Mouse (Mus musculus) embryo, embryonic 10.5 days (tissue): ENCODE measurements around the gene Castor2.

ENCODE experiments used
- DNase-seq: peaks from one replicate; pipeline ENCODE4 v3.0.0-alpha.2; 2015; ENCODE audit warnings: low spot score

The Castor2 gene

DNA sequence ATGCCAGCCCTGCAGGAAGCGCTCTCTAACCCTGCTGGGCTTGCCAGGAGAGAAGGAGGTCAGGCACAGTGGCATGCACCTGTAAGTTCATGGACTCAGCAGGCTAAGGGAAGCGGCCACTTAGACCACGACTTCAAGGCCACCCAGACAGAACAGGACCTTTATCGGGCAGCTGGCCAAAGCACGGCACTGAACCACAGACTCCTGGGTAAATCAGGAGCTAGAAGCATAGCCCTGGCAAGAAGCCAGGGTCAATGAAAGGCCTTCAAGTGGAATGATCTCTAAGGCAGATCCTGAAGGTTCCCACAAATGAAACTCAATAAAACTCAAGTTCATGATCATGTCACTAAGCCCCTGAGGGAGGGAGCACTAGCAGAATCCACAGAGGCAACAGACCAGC lies 65.2 kb downstream of the Castor2 start:
- DNase-seq, result no peak

- DNase-seq, result no peak
Measured at GRCm38 (mm10) chr5:134166642-134167041, 67.1 kb downstream of the Castor2 start.

DNA sequence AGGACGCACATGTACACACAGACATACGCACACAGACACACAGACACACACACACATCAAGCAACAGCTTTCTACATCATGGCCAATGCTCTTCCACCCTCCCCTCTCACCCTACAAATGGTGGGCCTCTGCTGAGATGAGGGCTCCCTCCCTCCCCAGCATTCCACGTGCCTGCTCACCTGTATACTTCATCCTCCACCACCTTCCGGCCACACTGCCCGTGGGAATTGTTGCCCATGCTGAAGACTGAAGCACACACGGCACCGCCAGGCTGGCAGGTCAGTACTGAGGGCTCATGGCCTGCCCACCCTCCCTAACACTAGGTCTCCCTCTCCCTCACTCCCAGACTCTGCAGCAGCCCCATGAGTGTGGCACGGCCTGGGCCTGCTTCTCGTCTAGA lies 68.5 kb downstream of the Castor2 start:
- DNase-seq, result no peak

DNA sequence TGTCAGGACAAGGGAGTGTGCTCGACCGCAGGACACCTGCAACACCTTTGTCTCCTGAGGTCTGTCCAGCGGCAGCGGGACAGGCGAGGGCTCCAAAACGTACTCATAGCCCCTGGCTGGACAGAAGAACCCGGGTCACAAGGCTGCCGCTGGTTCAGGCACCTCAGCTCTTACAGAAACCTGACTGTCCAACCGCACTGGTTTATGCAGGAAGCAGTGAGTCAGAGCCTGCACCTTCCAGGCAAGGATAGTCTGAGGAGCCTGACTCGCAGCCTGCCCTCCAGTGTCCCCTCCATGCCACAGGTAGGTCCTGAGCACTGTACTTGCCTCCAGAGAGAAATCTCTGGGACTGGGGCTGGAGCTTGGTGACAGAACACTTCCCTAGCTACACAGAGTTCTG lies 69.7 kb downstream of the Castor2 start:
- DNase-seq, result no peak

DNA sequence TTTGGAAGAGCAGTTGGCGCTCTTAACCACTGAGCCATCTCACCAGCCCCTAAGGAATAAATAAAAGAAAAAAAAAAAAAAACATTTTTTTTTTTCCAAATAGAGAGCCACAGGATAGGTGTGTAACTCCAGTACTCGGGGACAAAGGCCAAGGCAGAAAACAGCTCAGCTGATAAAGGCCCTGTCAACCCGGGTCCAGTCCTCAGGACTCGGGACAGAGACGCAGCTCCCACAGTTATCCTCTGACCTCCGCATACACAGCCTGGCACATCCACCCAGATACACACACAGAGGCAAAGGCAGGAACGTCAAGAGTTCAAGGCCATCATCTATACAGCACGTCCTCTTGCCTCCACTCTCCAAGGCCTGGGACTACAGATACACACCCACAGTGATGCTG lies 70.7 kb downstream of the Castor2 start:
- DNase-seq, result no peak

DNA sequence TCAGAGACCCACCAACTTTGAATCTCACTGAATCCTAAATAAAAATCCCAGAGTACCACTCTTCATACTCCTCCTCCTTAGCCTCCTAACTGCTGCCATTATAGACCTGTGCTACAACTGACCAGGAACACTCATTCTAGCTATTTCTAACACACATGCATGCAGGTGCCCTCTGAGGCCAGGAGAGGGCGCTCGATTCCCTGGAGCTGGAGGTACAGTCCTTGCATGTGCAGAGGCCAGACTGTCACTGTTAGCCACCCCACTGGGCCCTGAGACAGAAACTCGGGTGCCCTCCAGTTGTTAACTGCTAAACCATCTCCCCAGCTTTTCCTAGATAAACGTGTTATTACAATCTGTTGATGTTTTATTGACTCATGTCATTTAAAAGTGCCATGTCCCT lies 73.7 kb downstream of the Castor2 start:
- DNase-seq, result peak; percentile 70

GRCm38 (mm10) chr5:134175696-134176095 lies 76.2 kb downstream of the Castor2 start:
- peak; percentile 55 for DNase-seq

DNA sequence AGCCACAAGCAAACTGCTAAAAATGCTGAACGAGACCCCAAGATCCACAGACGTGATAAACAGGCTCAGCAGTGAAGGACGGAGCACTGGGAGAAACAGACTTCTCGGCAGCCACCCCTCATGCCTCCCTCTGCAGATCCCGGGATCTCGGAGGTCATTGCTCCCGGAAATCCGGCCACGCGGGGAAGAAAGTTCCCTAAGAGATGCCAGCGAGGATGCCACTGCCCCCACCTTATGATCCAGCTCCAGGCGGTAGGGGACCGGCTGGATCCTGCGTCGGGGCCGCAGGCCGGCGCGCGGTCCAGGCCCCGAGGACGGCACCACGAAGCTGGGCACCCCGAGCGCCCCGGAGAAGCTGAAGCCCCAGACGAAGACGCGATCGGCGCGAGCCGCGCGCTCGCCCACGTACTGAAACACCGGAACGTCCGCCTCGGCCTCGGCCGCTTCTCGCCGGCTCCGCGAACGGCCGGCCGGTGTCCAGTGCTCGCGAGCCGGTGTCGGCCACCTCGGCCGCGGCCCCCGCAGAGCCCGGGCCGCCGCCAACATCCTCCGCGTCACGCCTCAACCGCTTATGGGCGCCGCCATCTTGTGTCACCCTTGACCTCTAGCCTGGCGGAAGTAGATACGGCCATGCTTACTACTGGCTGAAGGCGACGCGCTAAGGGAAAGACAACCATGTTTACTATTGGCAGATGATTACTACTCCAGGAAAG lies 76.8 kb downstream of the Castor2 start, which contains the start of gene Rcc1l:
Gene Rcc1l (minus strand): TSS at position 606 of the 713 bp plus-strand sequence.
- DNase-seq, result peak; percentile 94

GRCm38 (mm10) chr5:134178536-134178935 lies 79.0 kb downstream of the Castor2 start:
- DNase-seq, result no peak

DNA sequence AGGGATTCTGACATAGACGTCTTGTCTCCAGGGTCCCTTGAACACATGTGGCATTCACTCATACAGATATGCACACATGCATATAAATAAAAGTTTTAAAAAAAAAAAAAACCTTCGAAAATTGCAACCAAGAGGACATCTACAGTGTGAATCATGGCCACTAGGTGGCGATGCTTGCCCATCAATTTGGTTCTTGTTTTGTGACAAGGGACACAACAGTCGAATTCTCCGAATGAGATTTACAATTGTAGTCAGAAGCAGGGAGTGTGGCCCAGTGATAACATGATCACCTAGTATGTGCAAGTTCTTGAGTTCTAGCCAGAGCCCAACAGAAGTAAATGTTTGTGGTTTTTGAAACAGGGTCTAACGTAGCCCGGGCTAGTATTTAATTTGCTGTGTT lies 80.4 kb downstream of the Castor2 start:
- peak; percentile 94 for DNase-seq

- DNase-seq, result no peak
Measured at GRCm38 (mm10) chr5:134182172-134182571, 82.7 kb downstream of the Castor2 start.

DNA sequence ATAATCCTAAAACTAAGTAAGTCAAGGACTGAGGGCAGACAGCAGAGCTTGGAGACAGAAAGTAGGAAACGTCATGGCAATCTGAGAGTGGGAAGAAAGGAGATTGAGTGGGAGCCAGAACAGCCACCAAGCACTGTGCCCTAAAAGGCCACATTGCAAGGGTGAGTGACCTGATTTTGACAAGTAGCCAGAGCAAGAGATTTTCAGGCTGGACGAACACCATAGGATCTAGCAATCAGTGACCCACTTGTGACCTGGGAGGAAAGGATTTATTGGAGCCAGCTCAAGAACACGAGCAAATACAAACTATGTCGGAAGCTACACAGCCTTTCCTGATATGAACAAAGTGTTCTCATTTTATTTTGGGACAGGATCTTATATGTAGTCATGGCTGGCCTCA lies 83.2 kb downstream of the Castor2 start:
- peak; percentile 6 for DNase-seq

- peak; percentile 25 for DNase-seq
Measured at GRCm38 (mm10) chr5:134183162-134183561, 83.7 kb downstream of the Castor2 start.

DNA sequence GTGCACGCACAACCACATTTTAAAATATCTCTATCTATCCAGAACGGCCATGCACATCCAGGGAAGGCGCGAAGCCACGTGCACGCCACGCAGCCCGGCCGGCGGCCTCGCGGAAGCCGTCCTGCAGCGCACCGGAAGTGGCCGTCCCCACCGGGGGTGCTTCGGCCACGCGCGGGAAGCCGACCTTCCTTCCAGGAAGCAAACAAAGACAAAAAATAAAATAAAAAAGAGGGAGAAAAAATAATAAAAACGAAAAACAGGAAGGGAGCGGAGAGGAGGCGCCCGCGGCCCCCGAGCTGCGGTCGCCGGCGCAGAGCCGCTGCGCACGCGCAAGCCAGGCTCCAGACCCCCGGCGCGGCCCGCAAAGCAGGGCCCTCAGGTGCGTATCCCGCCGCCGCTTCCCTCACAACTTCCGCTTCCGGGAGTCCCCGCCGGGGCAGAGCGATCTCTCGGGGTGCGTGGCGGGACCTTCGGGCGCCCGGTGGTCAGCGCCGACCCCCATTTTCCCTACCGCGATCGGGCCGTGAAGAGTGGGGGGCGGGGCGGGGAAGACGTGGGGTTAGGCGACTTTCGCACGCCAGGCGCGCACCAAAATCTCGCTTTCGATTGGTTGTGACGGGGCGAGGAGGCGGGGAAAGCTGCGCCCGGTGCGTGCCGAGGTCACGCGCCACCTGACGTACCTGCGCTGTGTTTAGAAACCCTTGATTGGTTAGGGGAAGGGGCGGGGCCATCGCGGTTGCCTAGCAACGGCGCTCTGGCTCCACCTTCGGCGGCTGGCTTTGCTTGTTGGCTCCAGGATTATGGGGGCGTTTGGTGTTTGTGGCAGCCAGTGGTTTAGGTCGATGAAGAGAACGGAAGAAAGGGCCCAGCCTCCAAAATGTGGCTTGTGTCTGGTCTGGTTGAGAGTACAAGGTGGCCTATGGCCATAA lies 84.6 kb downstream of the Castor2 start, which contains the start of gene Gtf2ird2:
Gene Gtf2ird2 (plus strand): TSS at position 140 of the 929 bp plus-strand sequence.
- peak; percentile 99 for DNase-seq

- DNase-seq, result no peak
Measured at GRCm38 (mm10) chr5:134186059-134186458, 86.5 kb downstream of the Castor2 start.

DNA sequence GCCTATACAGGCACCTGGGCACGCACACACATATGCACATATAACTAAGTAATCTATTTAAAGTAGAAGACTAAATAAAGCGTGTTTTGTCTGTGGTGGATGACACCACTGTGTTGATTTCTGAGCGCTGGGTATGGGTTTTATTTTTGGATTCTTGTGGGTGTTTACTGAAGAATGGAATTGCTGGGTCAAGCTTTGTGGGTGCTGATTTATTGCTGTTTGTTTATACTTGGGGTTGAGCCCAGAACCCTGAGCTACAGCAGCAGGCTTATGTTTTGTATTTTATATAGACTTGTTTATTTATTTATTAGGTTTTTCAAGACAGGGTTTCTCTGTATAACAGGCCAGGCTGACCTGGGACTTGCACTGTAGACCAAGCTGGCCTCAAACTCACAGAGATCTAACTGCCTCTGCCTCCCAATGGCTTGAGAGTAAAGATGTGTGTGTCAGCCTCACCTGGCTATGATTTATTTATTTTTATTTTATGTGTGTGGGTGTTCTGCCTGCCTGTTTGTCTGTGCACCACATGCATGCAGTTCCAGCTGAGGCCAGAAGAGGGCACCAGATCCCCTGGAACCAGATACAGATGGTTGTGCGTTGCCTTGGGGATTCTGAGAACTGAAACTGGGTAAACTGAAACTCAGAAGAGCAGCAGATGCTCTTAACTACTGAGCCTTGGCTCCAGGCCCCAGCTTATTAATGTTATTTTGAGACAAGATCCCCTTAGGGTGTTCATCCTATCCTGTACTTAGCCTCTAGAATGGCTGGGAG lies 87.6 kb downstream of the Castor2 start:
- DNase-seq, result peak; percentile 71

DNA sequence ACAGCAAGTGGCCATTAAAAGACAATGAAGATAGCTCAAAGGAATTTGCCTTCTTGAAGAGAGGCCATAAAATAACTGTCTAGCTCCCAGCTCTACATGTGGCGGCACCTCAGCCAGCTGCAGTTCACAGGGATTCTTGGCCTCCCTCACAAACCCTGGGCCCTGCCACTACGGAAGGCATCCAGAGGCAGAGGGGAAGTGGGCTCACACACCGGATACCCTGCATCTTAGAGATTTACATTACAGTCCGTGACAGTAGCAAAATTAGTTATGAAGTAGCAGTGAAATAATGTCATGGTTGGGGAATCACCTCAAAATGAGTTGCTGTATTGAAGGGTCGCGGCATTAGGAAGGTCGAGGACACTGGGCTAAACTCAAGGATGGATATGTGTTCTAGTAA lies 89.1 kb downstream of the Castor2 start:
- DNase-seq, result peak; percentile 11

DNA sequence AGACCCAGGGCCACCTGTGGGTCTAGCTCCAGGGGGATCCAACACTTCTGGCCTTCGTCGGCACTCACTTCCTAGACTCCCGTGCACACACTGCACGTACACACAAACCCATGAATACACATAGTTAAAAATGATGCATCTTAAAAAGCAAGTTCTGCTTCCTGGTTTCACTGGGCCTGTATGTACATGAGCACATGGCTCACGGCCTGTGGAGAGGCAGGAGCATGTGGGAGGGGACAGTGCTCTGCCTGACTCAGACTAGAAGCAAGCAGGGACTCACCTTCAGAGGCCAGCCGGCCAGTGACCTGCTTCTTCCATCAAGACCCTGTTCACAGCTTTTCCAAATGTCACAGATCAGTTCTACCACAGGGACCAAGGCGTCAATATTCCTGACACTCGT lies 94.2 kb downstream of the Castor2 start:
- DNase-seq, result no peak
